Mouse (Mus musculus): ENCODE measurements around the gene Pakap.

The Pakap gene

DNA sequence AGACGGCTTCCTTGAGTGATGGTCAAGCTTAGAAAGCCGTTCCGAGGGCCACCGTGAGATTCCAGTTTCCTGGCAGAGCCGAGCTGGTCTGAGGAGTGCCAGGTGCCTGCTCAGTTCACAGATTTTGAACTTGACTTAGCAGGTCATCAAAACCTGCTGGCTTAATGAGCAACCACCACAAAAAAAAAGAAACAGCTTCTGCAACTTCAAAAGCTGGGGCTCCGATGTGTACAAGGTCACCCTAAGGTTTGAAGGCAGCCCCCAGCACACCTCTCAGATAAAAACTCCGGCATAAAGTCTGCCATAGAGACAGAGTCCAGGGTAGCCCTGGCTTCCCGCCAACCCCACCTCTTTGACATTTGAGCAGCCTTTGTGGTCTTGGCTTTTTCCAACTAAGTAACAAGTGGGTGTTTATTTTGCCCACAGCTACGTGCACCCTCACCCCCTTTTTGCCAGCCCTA, 348.3 kb downstream of the Pakap start, which contains the start of gene D630039A03Rik:
Gene D630039A03Rik, minus strand, starts transcription at position 97 of the 461 bp plus-strand sequence.
- peak; percentile 61 for DNase-seq (ENCODE audit: low read depth)

DNA sequence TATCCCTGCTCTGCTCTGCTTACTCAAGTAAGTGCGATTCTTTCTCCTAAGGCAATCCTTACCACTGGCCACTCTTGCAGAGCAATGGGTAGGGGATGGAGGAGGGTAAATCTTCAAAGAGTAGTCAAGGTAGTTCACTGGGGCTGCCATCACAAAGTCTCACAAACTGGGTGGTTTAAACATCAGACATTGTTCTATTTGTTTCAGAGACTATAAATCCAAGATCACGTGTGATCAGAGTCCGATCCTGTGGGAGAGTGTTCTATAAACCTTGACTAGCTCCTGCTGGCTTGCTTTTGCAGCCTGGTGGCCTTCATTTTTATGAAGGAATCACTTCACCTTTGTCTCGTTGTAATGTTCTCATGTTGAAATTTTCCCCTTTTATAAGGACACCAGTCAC, 348.7 kb downstream of the Pakap start:
- no peak for DNase-seq (ENCODE audit: low read depth)

DNA sequence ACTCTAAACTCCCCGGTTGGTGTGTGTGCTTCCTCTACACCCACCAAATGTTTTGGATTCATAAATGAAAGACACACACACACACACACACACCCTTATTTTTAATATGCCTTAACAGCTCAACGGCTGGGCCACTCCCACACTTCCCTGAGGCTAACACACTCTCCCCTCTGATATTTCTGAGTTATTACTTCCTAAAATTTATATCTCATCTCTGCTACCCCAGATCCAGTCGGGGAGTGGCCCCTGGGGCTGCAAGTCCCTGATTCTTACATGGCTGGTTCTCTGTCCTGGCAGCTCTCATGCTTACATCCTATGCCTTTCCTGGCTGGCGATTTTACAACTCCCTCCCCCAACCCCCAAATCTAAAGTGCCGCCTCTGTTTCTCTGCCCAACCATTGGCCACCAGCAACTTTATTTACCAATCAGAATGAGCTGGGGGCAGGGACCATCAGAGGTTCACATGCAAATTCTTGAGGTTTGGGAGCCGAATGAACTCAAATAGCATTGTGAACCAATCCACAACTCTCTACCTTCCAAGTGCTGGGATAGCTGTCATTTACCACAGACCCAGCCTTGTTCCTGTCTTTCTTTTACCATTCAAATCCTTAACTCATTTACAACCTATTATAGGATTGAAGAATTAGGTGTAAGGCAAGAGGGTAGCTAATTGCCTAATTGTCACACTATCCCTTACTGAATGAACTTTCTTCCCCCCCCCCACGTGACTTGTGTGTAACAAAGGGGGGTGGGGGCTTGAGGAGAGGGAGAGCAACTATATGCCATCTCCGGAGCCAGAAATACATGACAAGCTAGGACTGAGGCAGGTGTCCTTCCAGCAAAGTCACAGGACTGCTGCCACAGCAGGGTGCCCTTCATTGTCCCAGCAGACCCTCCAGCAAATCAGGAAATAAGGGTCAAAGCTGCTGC, 351.8 kb downstream of the Pakap start:
- DNase-seq (ENCODE audit: low read depth): no peak

DNA sequence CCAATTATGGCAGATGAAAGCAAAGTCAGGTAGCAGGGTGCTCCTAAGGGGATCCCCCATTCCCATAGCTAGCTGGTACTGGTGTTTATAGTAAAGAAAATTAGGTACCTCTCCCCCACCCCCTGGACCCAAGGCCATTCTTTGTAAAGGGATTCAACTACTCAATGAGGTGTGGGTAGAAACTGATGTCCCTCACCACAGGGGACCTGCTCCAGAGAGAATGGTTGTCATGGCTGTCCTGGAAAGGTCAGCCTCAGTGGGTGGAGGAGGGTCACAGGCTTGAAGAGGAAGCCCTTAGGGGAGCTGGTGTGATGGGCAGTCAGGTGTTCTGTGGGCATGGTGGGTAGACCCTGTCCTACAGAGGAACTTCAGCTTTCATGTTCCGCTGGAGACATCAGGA, 352.5 kb downstream of the Pakap start:
- DNase-seq (ENCODE audit: low read depth): no peak

DNA sequence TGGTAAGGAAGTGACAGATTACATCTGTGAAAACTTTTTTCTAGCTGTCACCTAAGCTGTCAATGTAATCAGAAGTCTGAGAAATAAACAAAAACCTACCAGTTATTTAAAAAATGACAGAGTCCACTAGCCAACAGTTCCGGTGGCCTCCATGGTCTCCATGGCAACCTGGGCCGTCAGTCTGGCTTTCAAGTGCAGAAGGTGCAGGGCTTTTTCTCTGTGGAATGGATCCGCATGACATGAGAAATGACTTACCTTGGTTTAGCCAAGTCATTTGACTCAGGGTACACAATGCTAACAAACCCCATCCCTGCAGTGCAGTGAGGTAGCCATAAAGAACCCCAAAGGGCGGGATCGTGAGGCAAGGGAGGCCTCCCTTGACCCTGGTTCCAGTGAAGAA, 354.2 kb downstream of the Pakap start:
- DNase-seq (ENCODE audit: low read depth): no peak

DNA sequence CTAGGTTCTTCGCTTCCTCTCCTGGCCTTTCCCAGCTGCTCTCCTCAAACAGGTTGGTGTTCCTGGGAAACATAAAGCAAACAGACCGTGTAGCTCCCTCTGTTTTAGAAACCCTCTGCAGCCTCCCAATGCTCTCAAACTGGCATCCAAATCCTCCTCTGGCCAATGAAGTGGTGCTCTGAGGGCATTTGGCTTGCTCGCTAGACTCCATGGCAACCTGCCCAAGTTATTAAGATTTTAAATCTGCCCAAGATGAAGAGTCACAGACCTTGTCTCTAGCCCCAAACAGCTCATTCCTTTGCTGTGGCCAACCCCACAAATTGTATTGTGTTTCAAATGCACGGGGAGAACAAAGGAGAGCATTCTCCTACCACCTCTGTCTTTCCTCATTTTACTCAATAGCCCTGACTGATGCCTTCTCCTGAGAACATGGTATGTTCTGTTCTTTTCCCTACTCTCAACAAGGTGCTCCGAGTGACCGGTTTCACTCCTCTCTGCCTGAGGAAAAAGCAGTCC, 356.6 kb downstream of the Pakap start:
- no peak for DNase-seq (ENCODE audit: low read depth)

DNA sequence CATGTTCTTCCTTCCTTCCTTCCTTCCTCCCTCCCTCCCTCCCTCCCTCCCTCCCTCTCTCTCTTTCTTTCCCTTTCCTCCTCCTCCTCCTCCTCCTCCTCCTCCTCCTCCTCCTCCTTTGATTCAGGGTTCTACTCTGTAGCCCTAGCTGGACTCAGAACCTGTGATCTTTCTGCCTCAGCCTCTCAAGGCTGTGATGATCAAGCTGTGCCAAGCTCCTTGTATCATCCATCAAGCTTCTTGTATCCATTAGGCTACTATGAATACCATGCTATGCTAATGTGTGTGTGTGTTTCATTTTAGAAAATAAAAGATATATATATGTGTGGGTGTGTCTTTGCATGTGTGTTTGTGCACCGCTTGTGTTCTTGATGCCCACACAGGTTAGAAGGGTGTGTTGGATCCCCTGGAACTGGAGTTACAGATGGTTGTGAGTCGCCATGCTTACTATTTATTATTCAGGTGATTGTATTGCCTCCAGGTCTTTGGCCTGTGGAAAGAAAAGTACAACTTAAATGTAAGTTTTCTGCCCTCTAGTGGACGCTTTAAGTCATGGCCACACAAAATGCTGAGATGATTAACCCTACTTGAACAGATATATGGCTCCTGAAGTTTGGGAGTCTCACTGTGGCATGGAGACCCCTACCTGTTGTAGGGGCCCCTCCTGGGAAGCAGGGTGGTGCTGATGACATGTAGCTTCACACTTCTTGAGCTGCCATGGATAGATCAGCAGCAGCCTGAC, 359.7 kb downstream of the Pakap start:
- DNase-seq (ENCODE audit: low read depth): peak; percentile 72

DNA sequence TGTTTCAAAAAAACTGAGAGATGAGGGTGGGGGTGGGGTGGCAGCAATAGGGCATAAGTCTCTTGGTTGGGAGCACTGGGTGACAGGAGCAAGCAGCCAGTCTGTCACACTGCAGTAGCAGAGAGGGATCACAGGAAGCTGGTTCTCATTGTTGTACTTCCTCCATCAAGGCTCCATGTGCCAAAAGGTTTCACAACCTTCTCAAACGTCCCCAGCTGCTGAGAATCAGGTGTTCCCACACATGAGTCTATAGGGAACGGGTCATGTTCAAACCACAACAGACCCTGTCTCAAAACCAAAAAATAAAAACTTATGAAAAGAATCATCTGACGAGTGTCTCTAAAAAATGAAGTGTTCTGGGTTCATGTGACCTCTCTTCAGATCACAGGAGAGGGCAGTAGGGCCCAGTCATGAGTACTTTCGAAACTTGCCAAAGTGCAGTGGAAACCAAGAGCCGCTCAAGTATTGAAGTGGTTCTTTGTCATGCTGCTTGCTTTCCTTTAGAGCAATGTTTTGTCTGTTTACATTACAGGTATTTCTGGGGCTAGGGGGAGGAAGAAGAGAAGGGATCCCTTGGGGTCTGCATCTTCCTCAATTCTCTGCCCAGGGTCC, 362.7 kb downstream of the Pakap start:
- no peak for DNase-seq (ENCODE audit: low read depth)

DNA sequence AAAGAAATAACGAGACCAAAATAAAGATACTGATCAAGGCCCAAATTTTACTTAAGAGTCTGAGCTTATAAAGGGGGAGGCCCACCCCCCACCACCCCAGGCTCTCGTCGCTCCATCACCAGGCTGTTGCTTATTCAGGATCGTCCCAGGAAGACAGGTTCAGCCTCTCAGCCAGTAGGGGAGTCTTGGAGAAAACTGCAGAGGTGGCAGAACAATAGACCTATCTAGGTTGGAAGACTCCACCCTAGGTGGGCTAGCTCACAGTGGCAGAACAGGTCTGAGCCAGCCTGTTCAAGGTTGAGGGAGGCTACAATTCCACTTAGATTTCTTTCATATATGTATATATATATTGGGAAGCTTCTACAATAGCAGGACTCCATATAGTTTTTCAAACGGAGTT, 366.2 kb downstream of the Pakap start:
- no peak for DNase-seq (ENCODE audit: low read depth)

DNA sequence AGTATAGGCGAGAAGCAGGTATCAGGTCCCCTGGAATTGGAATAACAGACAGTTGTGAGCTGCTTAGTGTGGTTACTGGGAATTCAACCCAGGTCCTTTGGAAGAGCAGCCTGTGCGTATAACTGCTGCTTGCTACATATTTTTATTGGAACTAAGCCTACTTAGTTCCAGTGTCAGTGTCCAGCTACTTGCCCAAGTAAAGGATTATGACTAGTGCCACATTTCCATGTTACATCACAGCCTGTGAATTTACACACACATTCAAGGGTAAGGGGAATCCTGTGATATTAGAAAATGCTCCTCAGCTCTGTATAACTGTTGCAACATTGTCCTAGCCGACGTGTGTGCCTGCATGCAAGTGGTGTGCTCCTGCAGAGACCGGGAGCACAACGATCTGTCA, 369.3 kb downstream of the Pakap start:
- DNase-seq (ENCODE audit: low read depth): no peak

DNA sequence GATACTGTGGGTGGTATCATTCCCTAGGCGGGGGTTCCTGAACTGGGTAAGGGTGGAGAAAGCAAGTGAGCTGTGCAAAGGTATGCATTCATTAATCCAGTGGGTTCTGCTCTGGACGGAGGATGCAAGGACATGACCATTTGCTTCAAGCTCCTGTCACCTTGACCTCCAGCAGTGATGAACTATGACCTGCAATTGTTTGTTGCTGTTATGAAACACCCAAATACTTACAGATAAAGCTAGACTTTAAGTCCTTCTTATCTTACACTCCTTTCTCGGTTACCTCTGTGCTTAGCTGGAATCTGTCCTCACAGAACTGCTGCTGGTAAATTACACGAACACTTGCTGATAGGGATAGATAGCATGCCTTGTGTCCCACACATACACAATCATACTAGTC, 372.7 kb downstream of the Pakap start:
- DNase-seq (ENCODE audit: low read depth): no peak

DNA sequence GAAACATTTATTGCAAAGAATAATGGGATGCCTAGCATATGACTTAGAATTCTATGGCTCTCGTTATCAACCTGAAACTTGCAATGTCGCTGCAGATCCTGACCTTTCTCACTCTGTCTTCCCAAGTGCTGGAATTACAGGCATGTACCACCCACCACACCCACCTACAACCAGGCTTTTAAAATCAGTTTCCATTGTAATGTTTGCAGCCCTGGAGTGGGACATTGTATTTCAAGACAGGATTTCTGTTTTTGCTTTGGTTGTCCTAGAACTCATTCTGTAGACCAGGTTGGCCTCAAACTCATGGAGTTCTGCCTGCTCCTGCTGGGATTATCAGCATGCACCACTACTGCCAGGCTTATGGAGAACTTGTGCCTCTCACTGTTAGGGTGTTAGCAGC, 374.9 kb downstream of the Pakap start:
- no peak for DNase-seq (ENCODE audit: low read depth)
